Mouse (Mus musculus) kidney, postnatal 0 days (tissue): ENCODE results near the gene Mup3. TPM values are rescaled to one million over a fixed set of nuclear protein-coding genes. Genes with fewer than 3 reads are reported as not detected.

Experiments used
- polyA plus RNA-seq: library from polyadenylated mRNA; unstranded; fragments of >200 nt; fragmentation: Nextera tagmentation; extraction: Ambion mirVana; gene quantifications from 2 replicates; pipeline ENCODE4 v1.2.1, GENCODE M21; 2015

Mup3 gene
- polyA plus RNA-seq, 1 experiment from 2014 or later = not detected

Other genes with a start within 250 kb of the Mup3 start
- gene Mup20, start 33.2 kb downstream of the Mup3 start, polyA plus RNA-seq = not detected in 2 replicates
- gene Mup21, start 63.5 kb upstream of the Mup3 start, polyA plus RNA-seq = not detected in 2 replicates
- gene Zfp37, start 143.7 kb upstream of the Mup3 start, polyA plus RNA-seq = 6.6 and 7.0 TPM in 2 replicates
- gene Slc31a2, start 175.2 kb upstream of the Mup3 start, polyA plus RNA-seq = 18.1 and 19.3 TPM in 2 replicates